Comparison of ENCODE assay signal across 9 mouse cellular contexts in the genomic region with DNA sequence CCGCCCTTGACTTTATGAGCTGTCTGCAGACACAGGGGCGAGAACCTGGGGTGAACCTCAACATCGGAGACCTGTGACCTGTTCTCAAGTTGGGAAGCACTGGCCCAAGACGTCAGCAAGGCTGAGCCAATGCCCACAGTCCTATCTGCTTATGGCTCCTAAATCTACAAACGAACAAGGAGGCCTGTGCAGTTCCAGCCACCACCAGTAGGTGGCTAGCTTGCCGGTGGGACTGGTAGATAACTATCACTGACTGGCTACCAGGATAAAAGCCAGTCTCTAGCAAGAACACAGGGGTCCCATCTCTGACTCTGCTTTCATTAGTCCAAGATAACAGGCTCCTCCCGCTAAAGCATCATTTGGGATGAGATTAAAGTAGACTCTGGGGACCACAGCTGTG.
DNase-seq lines count a peak whose midpoint lies in the region; ATAC-seq lines count a peak whose summit lies in the region.
"Had no signal": no experiment of that assay in that cellular context is flagged by ENCODE, and none has a peak within 500 bp of the region (broad histone marks: within the 10 kb centered on the region; RNA-seq: fewer than 3 reads in every experiment).

No protein-coding gene starts in this region.

- H3K9ac ChIP-seq in kidney, embryonic 16.5 days (replicated peaks; ENCODE audit: low read length): no peak overlapping the region
- no peak overlapping the region for H3K9ac ChIP-seq in forebrain, embryonic 15.5 days (replicated peaks)
- H3K9ac ChIP-seq in kidney, embryonic 14.5 days (ENCODE audit: low read depth, low read length): no peak overlapping the region
- H3K9ac ChIP-seq in limb, embryonic 13.5 days: no peak overlapping the region
- H3K9ac ChIP-seq in neural tube, embryonic 12.5 days: no peak overlapping the region
- H3K9ac ChIP-seq: stomach, embryonic 15.5 days had no signal

- no peaks in the 10 kb centered on the region for H3K9me3 ChIP-seq in kidney, embryonic 16.5 days (ENCODE audit: low read length)
- no peaks in the 10 kb centered on the region for H3K9me3 ChIP-seq in forebrain, embryonic 15.5 days
- H3K9me3 ChIP-seq in kidney, embryonic 14.5 days (ENCODE audit: control insufficient read depth, low read length): no peaks in the 10 kb centered on the region
- no peaks in the 10 kb centered on the region for H3K9me3 ChIP-seq in limb, embryonic 13.5 days
- H3K9me3 ChIP-seq in neural tube, embryonic 12.5 days: no peaks in the 10 kb centered on the region
- H3K9me3 ChIP-seq: stomach, embryonic 15.5 days had no signal

- peak; percentile 42 for DNase-seq in kidney, adult 11 months
- peak; percentile 40 for DNase-seq in c-Kit-negative CD71-positive TER-119-positive erythroid progenitor cells, embryonic 14.5 days (ENCODE audit: low read depth, low spot score)
- peak; percentile 52 for DNase-seq in testis, postnatal 14 days (ENCODE audit: low spot score)

- no peaks in the 10 kb centered on the region for H3K36me3 ChIP-seq in kidney, embryonic 16.5 days (ENCODE audit: insufficient read depth, low read length)
- no peaks in the 10 kb centered on the region for H3K36me3 ChIP-seq in forebrain, embryonic 15.5 days
- no peaks in the 10 kb centered on the region for H3K36me3 ChIP-seq in kidney, embryonic 14.5 days (ENCODE audit: control insufficient read depth, insufficient read depth, low read length)
- H3K36me3 ChIP-seq in limb, embryonic 13.5 days: no peaks in the 10 kb centered on the region
- H3K36me3 ChIP-seq in neural tube, embryonic 12.5 days: no peaks in the 10 kb centered on the region
- H3K36me3 ChIP-seq: stomach, embryonic 15.5 days had no signal

- no peak for ATAC-seq in kidney, embryonic 16.5 days (ENCODE audit: low FRiP score, low TSS enrichment)
- ATAC-seq in forebrain, embryonic 15.5 days (replicated peaks): peak; percentile 22
- ATAC-seq in kidney, embryonic 14.5 days (ENCODE audit: low FRiP score, low TSS enrichment): peak; percentile 32
- ATAC-seq in limb, embryonic 13.5 days (ENCODE audit: low FRiP score, low read depth): no peak
- ATAC-seq in neural tube, embryonic 12.5 days (ENCODE audit: low FRiP score, low read depth): peak; percentile 39

- H3K27ac ChIP-seq in kidney, embryonic 16.5 days (ENCODE audit: low read length): no peak overlapping the region
- H3K27ac ChIP-seq in forebrain, embryonic 15.5 days (replicated peaks): no peak overlapping the region
- H3K27ac ChIP-seq in kidney, embryonic 14.5 days (ENCODE audit: low read depth, low read length): no peak overlapping the region
- peak overlapping the region; percentile 6; the same call in 1 of the 2 replicates for H3K27ac ChIP-seq in limb, embryonic 13.5 days
- no peak overlapping the region for H3K27ac ChIP-seq in neural tube, embryonic 12.5 days
- H3K27ac ChIP-seq: stomach, embryonic 15.5 days had no signal

- H3K27me3 ChIP-seq in kidney, embryonic 16.5 days (ENCODE audit: insufficient read depth, low read length): peaks cover 21% of the 10 kb centered on the region
- H3K27me3 ChIP-seq in forebrain, embryonic 15.5 days: no peaks in the 10 kb centered on the region
- H3K27me3 ChIP-seq in kidney, embryonic 14.5 days (ENCODE audit: control insufficient read depth, insufficient read depth, low read length): peaks cover 38% of the 10 kb centered on the region
- 0 out of 2 replicates have a peak, but pooled peaks cover 3% of the 10 kb centered on the region for H3K27me3 ChIP-seq in limb, embryonic 13.5 days
- peaks cover 3% of the 10 kb centered on the region for H3K27me3 ChIP-seq in neural tube, embryonic 12.5 days (replicated peaks)
- H3K27me3 ChIP-seq: stomach, embryonic 15.5 days had no signal

- H3K4me1 ChIP-seq in kidney, embryonic 16.5 days (ENCODE audit: insufficient read depth, low read length): no peaks in the 10 kb centered on the region
- H3K4me1 ChIP-seq in forebrain, embryonic 15.5 days: no peaks in the 10 kb centered on the region
- no peaks in the 10 kb centered on the region for H3K4me1 ChIP-seq in kidney, embryonic 14.5 days (ENCODE audit: control insufficient read depth, insufficient read depth, low read length)
- H3K4me1 ChIP-seq in limb, embryonic 13.5 days: peaks cover 24% of the 10 kb centered on the region
- 0 out of 2 replicates have a peak, but pooled peaks cover 2% of the 10 kb centered on the region for H3K4me1 ChIP-seq in neural tube, embryonic 12.5 days
- H3K4me1 ChIP-seq: stomach, embryonic 15.5 days had no signal

- WGBS in kidney, embryonic 16.5 days: 20% methylated on average over 7 of the region's 7 CpGs
- WGBS in forebrain, embryonic 15.5 days: 21% methylated on average over 7 of the region's 7 CpGs
- 18% methylated on average over 7 of the region's 7 CpGs for WGBS in kidney, embryonic 14.5 days
- 22% methylated on average over 7 of the region's 7 CpGs for WGBS in limb, embryonic 13.5 days
- 21% methylated on average over 7 of the region's 7 CpGs for WGBS in neural tube, embryonic 12.5 days

- H3K4me2 ChIP-seq in kidney, embryonic 16.5 days (replicated peaks; ENCODE audit: low read depth, low read length): no peak overlapping the region
- H3K4me2 ChIP-seq in forebrain, embryonic 15.5 days (replicated peaks): no peak overlapping the region
- H3K4me2 ChIP-seq in kidney, embryonic 14.5 days (replicated peaks; ENCODE audit: low read depth, low read length): no peak overlapping the region
- no peak overlapping the region for H3K4me2 ChIP-seq in limb, embryonic 13.5 days (replicated peaks)
- H3K4me2 ChIP-seq in neural tube, embryonic 12.5 days (replicated peaks): no peak overlapping the region
- H3K4me2 ChIP-seq: stomach, embryonic 15.5 days had no signal

- no peak overlapping the region for H3K4me3 ChIP-seq in kidney, embryonic 16.5 days (ENCODE audit: low read length)
- no peak overlapping the region for H3K4me3 ChIP-seq in forebrain, embryonic 15.5 days
- no peak overlapping the region for H3K4me3 ChIP-seq in kidney, embryonic 14.5 days (ENCODE audit: low read length)
- H3K4me3 ChIP-seq in limb, embryonic 13.5 days: no peak overlapping the region
- no peak overlapping the region for H3K4me3 ChIP-seq in neural tube, embryonic 12.5 days
- H3K4me3 ChIP-seq: stomach, embryonic 15.5 days had no signal

Comparison
In these comparisons a context has a peak if more than half of its experiments do, and no peak if none do; other contexts are left out.
1. ATAC-seq: peak in forebrain, embryonic 15.5 days (single experiment), kidney, embryonic 14.5 days (single experiment) and neural tube, embryonic 12.5 days (single experiment); none in kidney, embryonic 16.5 days (single experiment) and limb, embryonic 13.5 days (single experiment).
2. Peak in every context shown above with its lines, with median percentiles within 50 percentile points of each other: DNase-seq.